Mouse (Mus musculus) mature B cell (primary cell): Measurements from ENCODE around the gene Slc10a7.
"Not testable (repeated sequence)": the region's sequence is repeated elsewhere in the genome, so short reads cannot be mapped to it uniquely, and the experiment has no call there.

Experiments
- in situ Hi-C: fragments of 300-500 bp; cut with MboI; formaldehyde crosslinking; loops from 2 replicates; pipeline ENCODE4 v1.14.3; 2019

Slc10a7 gene

DNA sequence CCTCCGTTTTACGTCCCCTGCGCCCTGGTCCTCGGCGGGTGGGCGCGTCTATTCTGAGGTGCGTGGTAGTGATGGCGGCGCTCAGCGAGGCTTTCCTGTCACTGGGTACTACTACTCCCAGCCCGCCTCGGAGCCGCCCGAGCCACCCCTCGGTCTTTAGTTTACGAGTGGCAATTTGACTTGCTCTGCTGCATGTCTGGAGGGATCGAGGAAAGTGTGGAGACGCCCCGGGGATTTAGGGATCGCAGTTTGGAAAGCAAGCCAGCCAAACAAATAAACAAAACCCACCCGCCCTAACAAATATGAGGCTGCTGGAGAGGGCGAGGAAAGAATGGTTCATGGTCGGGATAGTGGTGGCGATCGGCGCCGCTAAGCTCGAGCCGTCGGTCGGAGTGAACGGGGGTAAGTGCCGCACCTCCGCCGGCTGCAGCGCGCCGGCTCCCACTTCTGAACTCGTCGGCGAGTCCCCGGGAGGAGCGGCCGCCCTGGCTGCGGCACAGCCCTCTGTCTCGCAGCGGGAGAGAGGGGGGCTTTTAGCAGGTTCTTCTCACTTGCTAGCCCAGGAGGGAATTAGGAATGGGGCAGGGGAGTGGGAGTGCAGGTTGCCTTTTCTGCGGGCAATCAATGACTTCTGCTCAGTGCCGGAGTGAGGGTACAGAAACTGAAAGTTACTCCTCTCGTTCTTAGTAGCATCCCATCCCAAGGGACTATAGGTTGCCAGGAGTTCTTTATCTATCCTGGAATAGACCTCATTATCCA lies at the start of gene Slc10a7:
TSS of gene Slc10a7 (plus strand) at position 74 of the 759 bp plus-strand sequence.
- in situ Hi-C loops = loop anchor here (5.0 kb wide), 1 partner anchor 123 kb away; no protein-coding TSS in a partner anchor

DNA sequence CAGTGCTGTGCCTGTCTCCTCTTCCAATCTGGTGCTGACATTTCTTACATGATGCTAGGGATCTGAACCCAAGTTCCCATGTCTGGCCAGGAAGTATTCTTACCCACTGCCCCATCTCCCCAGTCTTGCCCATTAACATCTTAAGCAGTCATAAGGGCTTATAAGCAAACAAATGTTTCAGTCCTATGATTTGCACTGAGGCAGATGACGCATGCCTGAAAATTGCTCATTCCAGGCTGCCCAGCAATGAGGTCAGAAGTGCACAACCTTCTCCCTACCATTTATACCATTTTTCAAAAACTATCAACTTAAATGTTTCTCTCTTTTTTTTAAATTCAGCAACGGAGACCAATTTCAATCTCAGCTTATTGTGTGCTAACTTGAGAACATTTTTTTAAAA lies 45.2 kb upstream of the Slc10a7 start:
- in situ Hi-C loops = no loop called here

GRCm38 (mm10) chr8:78467889-78468288 lies 41.3 kb upstream of the Slc10a7 start:
- in situ Hi-C loops = no loop called here

GRCm38 (mm10) chr8:78477051-78477829 lies 31.9 kb upstream of the Slc10a7 start:
- in situ Hi-C loops = no loop called here

GRCm38 (mm10) chr8:78489733-78490132 lies 19.4 kb upstream of the Slc10a7 start:
- in situ Hi-C loops = no loop called here

GRCm38 (mm10) chr8:78493031-78493430 lies 16.1 kb upstream of the Slc10a7 start:
- in situ Hi-C loops = no loop called here

DNA sequence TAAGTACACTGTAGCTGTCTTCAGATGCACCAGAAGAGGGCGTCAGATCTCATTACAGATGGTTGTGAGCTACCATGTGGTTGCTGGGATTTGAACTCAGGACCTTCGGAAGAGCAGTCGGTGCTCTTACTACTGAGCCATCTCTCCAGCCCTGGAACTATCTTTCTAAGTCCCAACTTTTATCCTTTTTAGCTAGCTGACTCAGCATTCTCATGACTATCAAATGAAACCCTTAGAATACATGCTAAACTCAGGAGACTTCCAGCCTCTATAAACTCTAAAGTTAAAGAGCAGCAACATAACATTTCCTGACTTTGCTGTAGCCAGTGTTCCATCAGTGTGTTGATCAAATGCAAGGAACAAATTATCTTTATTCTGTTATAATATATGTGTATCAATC lies 12.9 kb upstream of the Slc10a7 start:
- in situ Hi-C loops = not testable (repeated sequence)

GRCm38 (mm10) chr8:78502706-78503105 lies 6.4 kb upstream of the Slc10a7 start:
- in situ Hi-C loops = no loop called here

DNA sequence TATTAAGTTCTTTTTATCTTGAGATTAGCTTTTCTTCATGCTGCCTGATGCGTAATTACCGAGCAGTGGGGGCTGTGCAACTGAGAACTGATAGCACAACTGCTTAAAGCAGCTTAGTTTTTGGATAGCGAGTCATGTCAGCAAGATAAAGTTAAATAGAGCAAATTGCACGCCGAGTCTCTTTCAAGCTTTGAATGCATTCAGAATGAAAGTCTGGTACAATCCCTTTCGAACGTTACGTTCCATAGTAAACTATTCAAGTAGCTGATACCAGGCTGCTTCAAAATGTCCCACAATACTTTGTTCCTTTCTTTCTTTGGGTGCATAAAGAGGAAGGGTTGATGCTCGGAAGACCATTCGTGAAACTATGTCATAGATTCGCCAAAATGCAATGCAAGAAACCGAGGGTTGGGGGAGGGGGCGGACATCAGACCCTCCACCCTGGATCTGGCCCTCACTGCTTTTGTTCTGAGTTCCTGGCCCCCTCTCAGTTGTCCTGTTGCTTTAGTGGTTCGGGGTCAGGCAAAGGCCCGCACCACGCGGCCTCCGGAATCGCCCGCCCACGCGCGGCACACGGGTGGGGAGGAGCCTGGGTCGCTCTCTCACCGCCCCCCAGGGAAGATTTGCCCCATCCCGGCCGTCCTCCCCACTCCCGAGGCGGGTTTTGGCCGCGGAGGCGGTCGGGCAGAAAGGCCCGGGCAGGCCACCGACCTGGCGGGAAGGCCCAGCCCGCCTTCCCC lies 997 bp upstream of the Slc10a7 start:
- in situ Hi-C loops = no loop called here

GRCm38 (mm10) chr8:78508719-78509272 lies 350 bp upstream of the Slc10a7 start, which contains the start of gene Rbmxl1:
Gene Rbmxl1 (minus strand): TSS chr8:78508898.
- in situ Hi-C loops = no loop called here

GRCm38 (mm10) chr8:78510094-78510493 lies 948 bp downstream of the Slc10a7 start:
- in situ Hi-C loops = loop anchor here (5.0 kb wide), 1 partner anchor 122 kb away; no protein-coding TSS in a partner anchor

- in situ Hi-C loops = loop anchor here (5.0 kb wide), 1 partner anchor 121 kb away; no protein-coding TSS in a partner anchor
Observed at GRCm38 (mm10) chr8:78510926-78511325, 1.8 kb downstream of the Slc10a7 start.

GRCm38 (mm10) chr8:78513106-78513505 lies 4.0 kb downstream of the Slc10a7 start:
- in situ Hi-C loops = loop anchor here (5.0 kb wide), 1 partner anchor 119 kb away; no protein-coding TSS in a partner anchor

GRCm38 (mm10) chr8:78514706-78515105 lies 5.6 kb downstream of the Slc10a7 start:
- in situ Hi-C loops = loop anchor here (5.0 kb wide), 1 partner anchor 118 kb away; no protein-coding TSS in a partner anchor

DNA sequence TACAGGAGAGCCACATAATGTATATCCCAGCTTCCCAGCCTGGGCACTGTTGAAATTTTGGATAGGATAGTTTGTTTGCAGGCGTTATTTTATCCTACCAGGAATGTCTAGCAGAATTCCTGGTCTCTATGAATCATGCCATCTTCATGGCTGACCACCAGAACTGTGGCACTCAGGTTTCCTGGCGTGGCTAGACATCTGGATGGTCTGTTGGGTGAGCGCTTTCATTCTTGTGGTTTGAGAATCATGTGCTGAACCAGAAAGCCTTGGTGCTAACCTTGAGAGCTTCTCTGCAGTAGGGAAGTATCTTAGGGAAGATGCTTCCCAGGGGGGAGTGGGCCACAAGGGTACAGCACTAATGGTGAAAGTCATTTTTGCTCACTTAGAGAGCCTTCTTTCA lies 6.0 kb downstream of the Slc10a7 start:
- in situ Hi-C loops = no loop called here

DNA sequence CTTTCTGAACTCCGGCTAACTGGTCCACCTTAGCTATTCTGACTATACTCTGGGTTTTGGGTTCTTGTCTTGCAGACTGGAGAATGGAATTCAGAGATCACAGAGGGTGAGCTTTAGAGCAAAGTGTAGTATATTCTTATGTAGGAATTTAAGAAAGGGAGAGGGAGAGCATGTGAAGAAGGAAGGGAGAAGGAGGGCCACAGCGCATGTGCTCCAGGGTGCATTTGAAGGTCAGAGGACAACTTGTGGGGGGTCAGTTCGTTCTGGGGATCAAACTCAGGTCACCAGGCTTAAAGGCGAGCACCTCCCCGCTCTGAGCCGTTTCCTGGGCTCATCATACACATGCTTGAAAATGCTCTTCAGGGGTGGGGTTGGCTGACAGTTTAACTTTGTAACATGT lies 24.8 kb downstream of the Slc10a7 start:
- in situ Hi-C loops = no loop called here

DNA sequence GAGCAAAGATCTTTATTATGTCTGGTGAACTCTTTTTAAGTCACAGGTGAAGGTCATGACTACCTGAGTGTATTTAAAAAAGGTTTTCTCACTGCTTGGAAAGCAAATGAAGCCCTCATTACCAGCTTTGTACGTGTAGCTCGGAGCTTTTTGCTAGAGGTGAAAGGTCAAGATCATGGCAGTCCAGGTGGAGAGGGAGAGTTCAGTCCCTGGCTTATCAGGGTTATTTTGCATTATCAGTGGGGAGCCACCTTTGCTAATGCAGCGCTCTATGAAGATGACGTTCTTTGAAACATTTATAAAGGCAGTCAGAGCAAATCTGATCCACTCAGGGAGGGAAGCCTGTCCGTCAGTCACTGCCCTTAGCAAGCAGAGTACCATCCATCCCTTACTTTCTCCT lies 27.6 kb downstream of the Slc10a7 start:
- in situ Hi-C loops = no loop called here

GRCm38 (mm10) chr8:78537795-78538194 lies 28.6 kb downstream of the Slc10a7 start:
- in situ Hi-C loops = no loop called here

DNA sequence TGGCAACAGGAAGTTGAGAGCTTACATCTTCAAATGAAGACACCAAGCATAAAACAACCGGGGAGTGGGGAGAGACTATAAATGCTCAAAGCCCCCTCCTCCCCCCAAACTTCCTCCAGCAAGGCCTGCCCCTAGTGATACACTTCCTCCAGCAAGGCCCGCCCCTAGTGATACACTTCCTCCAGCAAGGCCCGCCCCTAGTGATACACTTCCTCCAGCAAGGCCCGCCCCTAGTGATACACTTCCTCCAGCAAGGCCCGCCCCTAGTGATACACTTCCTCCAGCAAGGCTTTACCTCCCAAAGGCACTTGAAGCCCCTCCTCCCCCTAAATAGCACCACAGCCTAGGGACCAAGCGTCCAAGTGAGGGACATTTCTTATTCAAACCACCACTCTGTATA lies 33.5 kb downstream of the Slc10a7 start:
- in situ Hi-C loops = not testable (repeated sequence)

GRCm38 (mm10) chr8:78543621-78544020 lies 34.5 kb downstream of the Slc10a7 start:
- in situ Hi-C loops = no loop called here

GRCm38 (mm10) chr8:78544545-78544944 lies 35.4 kb downstream of the Slc10a7 start:
- in situ Hi-C loops = no loop called here
